Mouse (Mus musculus): Measurements from ENCODE around the gene Fam228b. TPM values are rescaled to one million over a fixed set of nuclear protein-coding genes. Genes with fewer than 3 reads are reported as not detected.
A peak's percentile ranks its signal among the peaks of the same experiment; 100 is the strongest.
"Not testable (repeated sequence)": the region's sequence is repeated elsewhere in the genome, so short reads cannot be mapped to it uniquely, and the experiment has no call there.

The Fam228b gene
- polyA plus RNA-seq, 1 experiment, result 8.5 TPM

DNA sequence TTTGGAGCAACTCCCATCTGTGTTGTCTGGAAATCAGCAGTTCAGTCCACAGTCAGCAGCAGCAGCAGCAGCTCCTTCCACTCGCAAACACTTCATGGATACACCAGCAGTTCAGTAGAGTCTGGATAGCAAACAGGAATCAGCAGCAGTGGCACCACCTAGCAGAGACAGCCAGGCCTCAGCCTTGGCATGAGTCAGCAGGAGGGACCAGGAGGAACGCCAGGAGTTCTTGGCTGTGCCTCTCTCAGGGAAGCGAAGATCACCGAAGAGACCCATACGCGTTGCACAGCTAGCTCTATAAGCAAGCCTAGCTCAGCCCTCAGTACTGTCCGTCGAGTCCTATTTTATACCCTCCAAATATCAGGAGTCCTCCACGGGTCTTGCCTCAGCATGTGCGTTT, 24.6 kb downstream of the Fam228b start:
- DNase-seq (ENCODE audit: extremely low spot score in 1 of 2, low spot score in 1 of 2), result peak in 1 of 2 experiments; percentile 20

GRCm38 (mm10) chr12:4742183-4742582, 26.9 kb downstream of the Fam228b start:
- DNase-seq (ENCODE audit: extremely low spot score in 1 of 2, low spot score in 1 of 2), result no peak

GRCm38 (mm10) chr12:4740823-4741222, 28.2 kb downstream of the Fam228b start:
- no peak for DNase-seq (ENCODE audit: extremely low spot score in 1 of 2, low spot score in 1 of 2)

DNA sequence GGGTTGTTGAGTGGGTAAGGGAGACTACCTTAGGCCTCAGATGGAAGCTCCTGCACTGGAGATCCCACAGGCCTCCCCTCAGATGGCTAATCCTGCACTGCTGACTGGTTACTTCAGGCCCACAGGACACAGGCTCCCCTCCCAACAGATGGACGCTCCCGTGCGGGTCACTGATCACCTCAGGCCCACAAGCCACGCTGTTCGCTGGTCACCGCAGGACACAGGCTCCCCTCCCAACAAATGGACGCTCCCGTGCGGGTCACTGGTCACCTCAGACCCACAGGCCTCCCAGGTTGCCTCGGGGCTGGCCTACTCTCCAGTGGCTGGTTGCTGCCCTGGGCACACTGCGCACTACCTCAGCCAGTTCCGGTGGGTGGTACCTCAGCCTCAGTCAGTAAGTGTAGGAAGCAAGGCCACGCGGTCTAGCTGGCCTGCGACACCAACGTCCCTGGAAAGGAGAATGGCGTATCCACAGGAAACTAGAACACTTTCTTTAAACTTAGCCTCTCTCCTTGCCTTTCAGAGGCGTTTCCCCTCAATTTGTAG, 31.0 kb downstream of the Fam228b start, which contains the start of gene Fam228a:
Gene Fam228a, minus strand, starts transcription at position 400 of the 546 bp plus-strand sequence.
- no peak for DNase-seq (ENCODE audit: extremely low spot score in 1 of 2, low spot score in 1 of 2)

DNA sequence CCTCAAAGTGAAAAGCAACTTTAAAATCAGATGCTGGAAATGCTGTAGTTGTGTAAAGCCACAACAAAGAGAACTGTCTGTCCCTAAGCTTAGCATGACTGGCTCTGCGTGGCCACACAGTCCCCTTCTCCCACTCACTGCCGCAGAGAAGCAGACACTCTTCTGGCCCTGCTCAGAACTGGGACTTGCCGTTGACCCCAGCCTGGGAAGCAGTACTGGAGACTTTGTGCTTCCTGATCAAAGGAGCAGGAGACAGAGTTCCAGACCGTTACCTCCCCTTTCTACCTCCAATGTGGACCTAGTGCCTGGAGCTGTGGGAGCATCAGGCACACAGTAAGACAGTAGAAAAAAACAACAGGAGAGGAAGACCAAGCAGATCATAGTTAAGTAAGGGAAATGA, 36.7 kb downstream of the Fam228b start:
- DNase-seq (ENCODE audit: extremely low spot score in 1 of 2, low spot score in 1 of 2), result no peak

GRCm38 (mm10) chr12:4731629-4732028, 37.4 kb downstream of the Fam228b start:
- no peak for DNase-seq (ENCODE audit: extremely low spot score in 1 of 2, low spot score in 1 of 2)

- DNase-seq (ENCODE audit: extremely low spot score in 1 of 2, low spot score in 1 of 2), result no peak
These were observed 39.9 kb downstream of the Fam228b start for GRCm38 (mm10) chr12:4729165-4729564.

DNA sequence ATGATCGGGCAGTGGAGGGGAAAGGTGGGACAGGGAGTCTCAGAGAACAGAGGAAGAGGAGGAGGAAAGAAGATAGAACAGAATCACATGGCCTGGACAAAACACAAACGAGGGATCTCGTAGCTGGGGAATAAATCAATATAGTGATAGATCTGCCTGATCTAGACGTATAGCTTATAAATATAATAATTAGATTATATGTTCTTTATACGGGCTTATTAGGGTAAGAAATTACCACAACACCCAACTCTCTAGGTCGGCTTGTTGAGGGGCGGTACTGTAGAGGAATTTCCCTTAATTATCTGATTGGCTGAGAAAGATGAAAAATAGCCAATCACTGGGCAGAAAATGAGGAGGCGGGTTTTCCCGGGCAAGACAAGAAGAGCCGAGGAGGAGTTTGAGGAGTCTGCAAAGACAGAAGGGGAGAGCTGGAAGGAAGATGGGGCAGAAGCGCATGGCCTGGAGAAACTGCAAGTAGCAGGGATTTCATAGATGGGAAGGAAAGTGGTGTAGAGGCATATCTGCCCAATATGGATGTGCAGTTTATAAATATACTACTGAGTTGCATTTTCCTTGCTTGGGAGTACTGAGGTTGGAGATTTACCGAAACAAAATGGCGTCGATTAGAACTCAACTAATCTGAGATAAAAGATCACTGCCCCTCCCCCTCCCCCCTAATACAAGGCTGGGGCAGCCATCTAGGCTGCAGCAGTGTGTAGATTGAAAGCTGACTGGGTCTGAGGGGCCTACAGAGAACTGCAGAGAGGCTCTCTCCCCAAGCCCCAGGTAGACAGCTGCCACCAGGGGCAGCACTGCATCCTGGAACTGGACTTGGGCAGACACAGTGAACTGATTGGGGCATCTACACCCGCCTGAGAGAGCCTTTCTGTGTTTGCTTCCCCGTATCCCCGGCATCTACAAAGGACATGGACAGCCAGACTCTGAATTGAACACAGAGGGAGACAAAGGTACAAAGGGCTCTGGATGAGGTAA, 49.0 kb downstream of the Fam228b start:
- no peak for DNase-seq (ENCODE audit: extremely low spot score in 1 of 2, low spot score in 1 of 2)

- DNase-seq (ENCODE audit: extremely low spot score in 1 of 2, low spot score in 1 of 2), result no peak
These were observed 49.9 kb downstream of the Fam228b start for GRCm38 (mm10) chr12:4719066-4719761.

- DNase-seq (ENCODE audit: extremely low spot score in 1 of 2, low spot score in 1 of 2), result no peak
These were observed 51.6 kb downstream of the Fam228b start for GRCm38 (mm10) chr12:4717417-4717816.

DNA sequence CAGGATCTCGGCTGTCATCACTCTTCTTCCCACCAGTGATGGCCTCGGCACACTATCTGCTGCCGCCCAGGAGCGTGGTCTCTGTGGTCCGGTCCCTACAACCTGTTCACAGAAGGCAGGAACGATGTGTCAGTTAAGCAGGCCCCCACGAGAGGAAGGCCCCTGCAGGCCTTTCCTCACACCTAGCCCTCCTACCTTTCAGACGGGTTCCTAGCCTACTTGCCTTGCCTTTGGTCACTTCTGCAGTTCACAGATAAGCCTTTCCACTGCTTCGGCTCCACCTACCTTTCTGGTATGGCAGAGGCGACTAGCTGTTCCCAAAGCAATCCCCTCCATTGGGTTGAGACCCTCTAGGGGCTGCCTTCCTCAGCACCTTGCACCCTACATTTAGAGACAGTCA, 53.5 kb downstream of the Fam228b start:
- DNase-seq (ENCODE audit: extremely low spot score in 1 of 2, low spot score in 1 of 2), result no peak

DNA sequence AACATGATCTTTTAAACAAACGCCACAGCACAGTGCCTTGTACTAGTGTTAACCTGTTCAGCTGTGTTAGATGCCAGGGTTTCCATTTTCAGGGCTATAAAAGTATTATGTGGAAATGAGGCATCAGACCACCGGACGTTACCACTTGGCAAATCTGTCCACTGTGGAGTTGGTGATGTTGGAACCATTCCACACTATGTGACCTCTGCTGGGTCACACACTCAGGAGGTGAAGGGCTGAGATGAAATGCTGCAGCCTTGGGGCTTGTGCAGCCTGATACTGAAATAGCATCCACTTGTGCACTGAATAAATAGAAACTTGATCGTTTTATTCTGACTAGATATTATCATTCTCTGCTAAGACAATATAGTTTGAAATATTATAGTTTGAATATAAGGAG, 55.7 kb downstream of the Fam228b start:
- no peak for DNase-seq (ENCODE audit: extremely low spot score in 1 of 2, low spot score in 1 of 2)

DNA sequence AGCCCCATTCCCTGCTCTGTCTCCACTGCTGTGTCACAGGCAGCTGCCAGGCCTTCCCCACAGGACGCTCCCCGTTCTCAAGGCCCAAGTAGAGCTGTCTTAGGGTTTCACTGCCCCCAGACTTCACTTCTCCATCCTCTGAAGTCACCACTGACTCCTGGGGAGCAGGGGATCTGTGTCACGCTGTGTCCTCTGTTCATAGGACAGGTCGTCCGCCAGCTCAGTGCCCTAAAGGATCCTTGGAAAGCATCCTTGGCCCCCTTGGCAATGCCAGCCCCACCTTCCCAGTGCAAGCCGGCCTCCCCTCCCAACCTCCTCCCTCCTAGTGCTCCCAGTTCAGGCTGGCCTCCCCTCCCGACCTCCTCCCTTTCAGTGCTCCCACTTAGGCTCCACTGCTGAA, 59.1 kb downstream of the Fam228b start:
- no peak for DNase-seq (ENCODE audit: extremely low spot score in 1 of 2, low spot score in 1 of 2)

DNA sequence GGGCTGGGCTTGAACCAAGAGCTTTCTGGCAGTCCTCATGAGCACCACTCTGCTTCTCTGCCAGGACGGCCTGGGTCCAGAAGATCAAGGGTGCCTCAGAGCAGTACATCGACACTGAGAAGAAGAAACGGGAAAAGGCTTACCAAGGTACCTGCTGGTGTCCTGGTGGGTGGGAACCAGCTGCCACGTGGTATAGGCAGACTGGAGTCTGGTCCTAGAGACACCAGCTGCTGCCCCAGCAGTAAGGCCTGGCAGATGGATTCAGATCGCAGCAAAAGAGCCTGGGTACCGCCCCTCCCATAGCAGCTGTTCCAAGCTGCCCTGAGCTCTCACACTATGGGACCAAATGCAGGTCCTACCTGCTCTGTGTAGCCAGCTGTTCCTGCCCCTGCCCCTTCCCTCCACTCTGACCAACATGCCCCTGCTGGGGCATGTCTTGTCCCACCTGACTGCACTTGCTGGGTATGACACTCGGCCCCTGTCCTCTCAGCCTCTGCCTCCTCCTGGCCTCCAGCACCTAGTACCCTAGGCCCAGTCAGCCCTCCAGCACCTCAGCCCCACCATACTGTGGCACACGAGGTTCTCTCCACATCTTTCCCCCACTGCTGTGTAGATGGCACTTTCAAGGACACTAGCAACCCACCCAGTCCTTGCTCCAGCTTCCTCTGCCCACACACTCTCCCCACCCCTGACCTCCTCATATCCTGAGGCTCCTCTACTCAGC, 60.0 kb downstream of the Fam228b start:
- DNase-seq (ENCODE audit: extremely low spot score in 1 of 2, low spot score in 1 of 2), result no peak

DNA sequence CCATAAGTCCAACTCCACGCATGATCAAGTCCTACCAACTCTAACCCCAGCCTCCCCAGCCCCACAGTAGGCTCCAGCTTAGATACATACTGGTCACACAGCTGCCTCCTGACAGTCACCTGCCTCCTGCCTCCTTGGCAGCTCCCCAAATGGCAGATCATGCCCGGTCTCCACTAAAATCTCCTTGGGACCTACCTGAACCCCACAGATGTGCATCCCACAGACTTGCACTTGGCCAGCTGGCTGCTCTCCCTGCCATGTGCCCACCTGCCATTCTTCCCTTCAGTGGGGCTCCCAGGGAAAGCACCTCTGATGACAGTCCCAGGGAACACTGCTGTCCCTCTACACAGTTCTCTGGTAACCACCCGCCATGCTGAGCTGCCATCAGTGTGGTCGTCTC, 60.8 kb downstream of the Fam228b start:
- no peak for DNase-seq (ENCODE audit: extremely low spot score in 1 of 2, low spot score in 1 of 2)

GRCm38 (mm10) chr12:4707488-4708017, 61.5 kb downstream of the Fam228b start:
- DNase-seq (ENCODE audit: extremely low spot score in 1 of 2, low spot score in 1 of 2), result no peak

GRCm38 (mm10) chr12:4706901-4707300, 62.2 kb downstream of the Fam228b start:
- no peak for DNase-seq (ENCODE audit: extremely low spot score in 1 of 2, low spot score in 1 of 2)

GRCm38 (mm10) chr12:4706175-4706574, 62.9 kb downstream of the Fam228b start:
- no peak for DNase-seq (ENCODE audit: extremely low spot score in 1 of 2, low spot score in 1 of 2)

DNA sequence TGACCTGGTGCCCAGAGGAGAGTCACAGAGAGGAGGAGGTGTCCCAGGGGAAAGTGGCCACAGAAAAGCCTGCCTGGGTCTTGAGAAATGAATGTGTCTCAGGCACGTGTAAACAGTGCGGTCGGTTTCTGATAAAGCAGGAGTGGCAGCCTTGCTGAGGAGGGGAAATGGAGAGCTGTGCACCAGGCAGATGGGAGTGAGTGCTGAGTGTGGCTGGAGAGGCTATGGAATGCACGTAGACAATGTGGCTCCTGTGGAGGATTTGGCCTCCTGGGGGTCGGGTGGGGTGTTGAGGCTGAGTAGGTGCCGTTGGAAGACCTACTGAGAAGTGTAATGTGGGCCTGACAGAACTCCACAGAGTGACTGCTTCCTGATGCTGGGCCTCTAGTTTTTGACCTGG, 63.4 kb downstream of the Fam228b start:
- not testable (repeated sequence) for DNase-seq (ENCODE audit: extremely low spot score in 1 of 2, low spot score in 1 of 2)

GRCm38 (mm10) chr12:4694534-4694933, 74.5 kb downstream of the Fam228b start:
- DNase-seq (ENCODE audit: extremely low spot score in 1 of 2, low spot score in 1 of 2), result no peak

Measured in frontal cortex, adult 2 months (tissue).